Mouse (Mus musculus) left cerebral cortex, postnatal 25 days (tissue): ENCODE measurements around the gene Lrrtm4. TPM values are rescaled to one million over a fixed set of nuclear protein-coding genes. Genes with fewer than 3 reads are reported as not detected.

Source experiments
- DNase-seq, 2 experiments: peaks; one replicate each; pipeline ENCODE4 v3.0.0; 2022; ENCODE audit warnings: low spot score in 2 of 2, mixed read lengths in 1 of 2
- intact Hi-C: fragments of 180-260 bp; cut with DNase I; formaldehyde crosslinking; loops from one replicate; pipeline ENCODE4 v1.15.1; 2025
- total RNA-seq, 2 experiments: library from RNA; stranded (reverse); gene quantifications; 2 replicates each; pipeline ENCODE4 v1.2.3; 2021

The Lrrtm4 gene
- total RNA-seq, 2 experiments from 2014 or later, result 69.8 to 77.5 TPM

DNA sequence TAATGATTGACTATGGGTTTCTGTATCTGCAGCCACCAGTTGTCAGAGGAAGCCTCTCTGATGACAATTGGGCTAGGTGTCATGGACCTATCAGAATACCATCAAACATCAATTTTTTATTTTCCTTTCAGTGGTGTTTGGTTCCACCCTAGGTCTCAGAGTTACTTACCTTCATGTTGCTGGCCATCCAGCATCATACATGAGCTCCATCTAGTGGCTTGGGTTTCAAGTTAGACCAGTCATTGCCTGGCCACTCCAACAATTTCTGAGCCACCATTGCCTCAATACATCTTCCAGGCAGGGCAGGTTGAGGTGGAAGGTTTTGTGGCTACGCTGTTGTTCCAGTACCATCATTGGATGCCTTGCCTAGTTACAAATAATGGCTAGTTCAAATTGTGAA is 268.3 kb downstream of the Lrrtm4 start:
- intact Hi-C loops, result no loop called here
- no peak for DNase-seq

DNA sequence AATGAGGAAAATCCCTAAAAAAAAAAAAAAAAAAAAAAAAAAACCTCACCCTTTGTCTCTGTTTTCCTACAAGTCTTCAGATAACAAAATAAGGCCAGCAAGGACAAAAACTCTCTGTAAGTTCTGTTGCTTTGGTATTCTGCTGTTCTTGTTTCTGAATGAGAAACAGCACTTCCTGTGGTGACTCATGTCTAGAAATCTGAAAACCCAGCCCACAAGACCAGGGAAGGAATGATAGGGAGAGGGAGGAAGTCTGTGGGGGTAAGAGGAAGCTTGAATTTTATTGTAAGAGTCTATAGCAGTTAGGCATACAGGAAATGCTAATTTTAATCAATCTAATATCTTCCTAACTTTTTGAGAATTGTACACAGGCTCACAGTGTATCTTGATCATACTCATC is 283.2 kb downstream of the Lrrtm4 start:
- intact Hi-C loops, result no loop called here
- peak in 1 of 2 experiments; percentile 18 for DNase-seq

DNA sequence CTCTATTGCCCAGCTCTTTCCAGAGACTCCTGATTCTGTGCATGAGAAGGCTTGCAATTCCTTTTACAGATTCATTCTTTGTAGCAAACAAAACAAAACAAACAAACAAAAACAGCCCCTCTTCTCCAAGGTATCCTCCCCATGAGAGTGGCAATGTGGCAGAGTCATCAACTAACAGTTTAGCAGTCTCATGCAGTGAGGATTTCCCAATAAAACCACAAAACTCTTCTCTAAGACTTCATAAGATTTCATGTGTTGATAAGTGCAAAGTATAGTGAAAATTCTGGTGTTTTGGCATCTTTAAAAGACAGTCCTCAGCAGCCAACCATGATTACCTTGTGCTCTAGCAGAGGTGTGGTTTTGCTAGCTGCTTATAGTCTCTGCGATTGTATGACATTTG is 284.9 kb downstream of the Lrrtm4 start:
- intact Hi-C loops, result no loop called here
- DNase-seq, result no peak

DNA sequence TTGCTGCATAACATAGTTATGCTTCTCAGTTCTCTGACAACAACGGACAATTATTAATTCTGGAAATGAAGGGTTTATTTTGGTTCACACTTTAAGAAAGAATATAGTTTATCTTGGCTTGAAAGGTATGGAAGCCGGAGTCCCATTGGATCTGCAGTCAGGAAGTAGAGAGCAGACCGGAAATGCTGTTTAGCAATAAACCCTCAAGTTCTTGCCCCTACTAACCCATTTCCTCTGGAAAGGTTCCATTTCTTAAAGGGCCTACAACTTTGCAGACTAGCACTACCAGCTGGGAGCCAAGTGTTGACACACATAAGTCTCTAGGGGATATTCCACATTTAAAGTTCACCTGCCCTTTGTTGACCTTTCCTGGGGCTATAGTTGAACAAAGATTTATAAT is 309.7 kb downstream of the Lrrtm4 start:
- DNase-seq, result no peak
- intact Hi-C loops, result no loop called here

DNA sequence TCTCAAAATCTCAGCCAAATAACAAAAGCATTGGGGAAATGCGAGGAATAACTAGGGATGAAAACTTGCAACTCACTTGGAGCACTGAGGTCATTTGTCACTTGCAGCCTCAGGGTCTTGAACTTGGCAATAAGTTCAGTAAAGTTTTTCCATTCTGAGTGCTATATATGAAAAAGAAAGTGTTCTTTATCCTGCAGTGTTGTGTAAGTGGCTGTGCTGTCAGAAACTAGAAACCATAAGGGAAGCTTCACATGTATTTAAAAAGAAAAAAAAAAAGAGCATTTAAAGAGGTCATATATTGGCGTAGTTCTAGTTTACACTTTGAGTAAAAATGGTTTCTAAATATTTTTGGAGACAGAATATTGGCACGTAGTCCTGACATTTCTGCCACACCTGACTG is 313.1 kb downstream of the Lrrtm4 start:
- intact Hi-C loops, result no loop called here
- DNase-seq, result no peak

DNA sequence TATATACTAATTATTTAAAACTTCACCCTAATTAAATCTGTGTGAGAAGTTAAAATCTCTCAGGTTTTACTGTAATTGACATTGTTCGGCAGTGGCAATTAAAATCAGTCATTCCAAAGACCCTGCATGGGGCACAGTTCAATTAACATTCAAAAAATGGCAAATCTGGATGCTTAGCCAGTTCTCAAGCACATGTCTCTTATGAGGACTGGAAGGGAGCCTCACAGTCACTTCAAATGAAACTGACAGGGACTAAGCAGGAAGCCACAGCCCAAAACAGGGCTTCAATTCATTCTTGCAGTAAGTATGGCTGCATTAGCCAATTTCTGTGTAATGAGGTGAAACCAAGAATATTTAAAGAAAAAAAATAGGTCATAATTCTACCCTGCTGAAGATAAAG is 333.6 kb downstream of the Lrrtm4 start:
- intact Hi-C loops, result no loop called here
- no peak for DNase-seq

DNA sequence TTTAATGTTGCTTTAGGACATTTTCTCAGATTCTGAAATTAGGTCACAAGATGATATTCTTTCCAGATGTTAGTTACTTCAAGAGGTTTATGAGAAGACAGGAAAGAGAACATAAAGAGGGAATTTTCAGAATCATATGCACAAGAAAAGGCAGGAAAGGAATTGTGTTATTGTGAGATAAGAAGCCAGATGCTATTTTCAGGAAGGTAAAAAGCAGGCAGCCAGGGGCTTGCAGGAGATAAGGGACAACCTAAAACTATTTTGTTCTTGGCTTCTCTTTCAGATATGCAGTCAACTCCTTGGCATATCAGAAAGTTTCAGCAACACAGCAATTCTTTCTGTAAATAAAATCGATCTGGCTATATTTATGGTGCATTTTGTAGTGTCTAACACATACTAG is 338.4 kb downstream of the Lrrtm4 start:
- DNase-seq, result no peak
- intact Hi-C loops, result no loop called here

DNA sequence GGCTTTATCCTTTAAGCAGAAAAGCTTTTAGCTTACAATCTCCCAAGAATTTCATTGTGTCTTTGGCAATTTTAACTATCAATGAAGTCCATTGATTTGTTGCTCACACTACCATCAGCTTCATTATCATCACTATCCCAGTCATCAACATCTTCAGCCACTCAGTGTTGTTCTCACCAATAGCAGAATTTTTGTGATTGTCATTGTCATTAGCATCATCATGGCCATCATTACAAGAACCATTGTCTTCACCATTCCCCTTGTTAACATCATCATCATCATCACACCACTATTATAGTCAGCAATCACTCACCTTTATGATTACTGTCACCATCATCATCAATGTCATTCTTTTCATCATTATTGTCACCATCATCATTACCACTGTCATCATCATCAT is 344.9 kb downstream of the Lrrtm4 start:
- no peak for DNase-seq
- intact Hi-C loops, result no loop called here

DNA sequence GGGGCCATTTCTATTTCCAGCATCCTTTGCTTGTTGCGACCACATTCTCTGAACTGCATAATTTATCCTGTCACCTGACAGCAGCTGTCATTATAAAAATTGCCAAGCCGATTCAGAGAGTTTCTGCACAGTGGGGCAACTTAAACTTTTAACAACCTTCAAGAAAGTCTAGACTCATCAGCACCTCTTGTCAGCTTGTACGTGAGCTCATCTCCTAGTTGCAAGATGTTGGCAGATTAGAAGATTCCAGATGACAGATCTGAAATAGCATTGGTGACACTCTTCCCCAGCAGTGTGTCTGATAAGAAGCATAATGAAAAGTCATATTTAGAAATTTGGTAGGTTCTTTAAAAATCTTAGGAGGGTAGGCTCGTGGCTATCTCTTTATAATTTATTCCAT is 347.9 kb downstream of the Lrrtm4 start:
- intact Hi-C loops, result no loop called here
- no peak for DNase-seq

DNA sequence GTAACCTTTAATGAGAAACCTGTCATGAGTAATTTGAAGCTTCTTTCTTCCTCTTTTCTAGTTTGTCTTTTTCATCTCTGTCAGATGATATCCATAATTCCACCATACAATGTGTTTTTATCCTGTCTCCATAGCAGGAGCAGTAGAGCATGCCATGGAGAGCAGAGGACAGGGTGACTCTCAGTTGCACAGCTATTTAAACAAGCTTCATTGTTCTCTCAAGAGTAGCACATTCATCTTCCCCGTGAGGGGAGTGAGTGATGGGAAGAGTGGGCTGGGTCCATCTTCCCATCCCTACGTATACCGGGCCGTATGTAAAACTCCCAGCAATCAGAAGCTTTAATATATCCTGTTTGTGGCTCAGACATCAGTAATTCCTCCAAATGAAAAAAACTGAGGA is 370.9 kb downstream of the Lrrtm4 start:
- no peak for DNase-seq
- intact Hi-C loops, result no loop called here

DNA sequence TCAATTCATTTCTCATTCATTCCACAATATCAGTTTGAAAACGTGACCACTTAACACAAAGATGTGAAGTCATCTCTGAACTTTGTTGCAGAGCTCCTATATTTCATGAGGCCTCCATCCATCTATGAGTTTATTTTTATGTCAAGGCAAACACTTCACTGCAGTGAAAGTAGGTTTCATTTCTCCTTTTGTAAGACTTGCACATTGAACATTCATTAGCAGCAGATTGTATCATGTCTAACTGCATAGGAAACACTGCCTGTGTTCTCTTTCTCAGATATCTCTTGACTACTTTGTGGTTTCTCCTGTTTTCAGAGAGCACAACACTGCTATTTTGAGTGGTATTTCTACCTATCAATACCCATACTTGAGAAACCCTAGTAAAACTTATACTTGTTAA is 388.1 kb downstream of the Lrrtm4 start:
- DNase-seq, result no peak
- intact Hi-C loops, result no loop called here

DNA sequence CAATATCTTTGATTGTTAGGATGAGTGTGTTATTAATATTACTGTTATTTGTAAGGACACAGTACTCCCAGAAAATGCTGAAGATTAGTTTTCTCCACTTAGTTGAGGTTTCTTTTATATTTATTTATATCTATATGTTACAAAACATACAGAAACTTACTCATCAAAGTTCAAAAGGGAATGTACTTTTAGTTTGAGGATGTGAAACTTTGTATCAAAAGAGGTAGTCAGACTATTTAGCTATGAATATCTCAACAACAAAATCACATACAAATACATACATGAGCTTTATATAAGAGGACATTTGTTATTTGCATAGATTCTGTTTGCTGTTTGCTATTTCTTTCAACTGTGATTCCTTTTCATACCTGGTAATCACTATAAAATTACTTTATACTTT is 421.5 kb downstream of the Lrrtm4 start:
- intact Hi-C loops, result no loop called here
- DNase-seq, result no peak

DNA sequence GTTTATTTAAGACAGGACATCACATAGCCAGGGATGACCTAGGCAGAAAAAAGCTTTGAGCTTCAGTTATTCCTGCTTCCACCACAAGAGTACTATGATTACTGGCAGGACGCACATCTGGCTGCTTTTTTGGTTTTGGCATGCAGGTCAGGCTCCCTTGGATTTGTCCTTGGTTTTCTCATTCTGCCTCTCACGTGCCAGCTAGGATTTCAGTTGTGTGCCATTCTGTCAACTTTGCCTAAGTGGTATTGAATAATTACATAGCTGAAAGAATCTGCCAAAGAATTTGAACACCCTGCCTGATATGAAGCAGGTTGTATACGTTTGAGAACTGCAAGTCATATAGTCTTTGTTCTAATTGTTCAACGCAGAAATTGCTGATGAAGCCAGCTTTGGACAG is 451.9 kb downstream of the Lrrtm4 start:
- intact Hi-C loops, result no loop called here
- DNase-seq, result no peak

DNA sequence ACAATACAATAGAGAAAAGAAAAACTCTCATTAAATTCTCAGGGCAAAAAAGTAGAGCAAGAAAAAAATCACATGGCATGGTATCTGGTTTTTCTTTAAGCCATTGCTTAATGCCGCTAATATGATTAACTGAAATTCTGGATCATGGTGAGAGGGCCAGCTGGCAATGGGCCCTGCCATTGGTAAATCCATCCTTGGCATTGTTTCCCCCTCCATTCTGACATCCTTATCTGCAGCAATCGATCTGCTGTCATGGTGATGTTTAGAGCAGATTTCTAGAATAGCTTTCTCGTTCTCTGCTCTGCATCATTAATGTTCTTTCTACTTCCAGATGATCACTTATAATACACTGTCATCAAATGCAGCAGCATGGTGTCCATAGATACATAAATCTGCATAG is 457.5 kb downstream of the Lrrtm4 start:
- DNase-seq, result no peak
- intact Hi-C loops, result no loop called here

DNA sequence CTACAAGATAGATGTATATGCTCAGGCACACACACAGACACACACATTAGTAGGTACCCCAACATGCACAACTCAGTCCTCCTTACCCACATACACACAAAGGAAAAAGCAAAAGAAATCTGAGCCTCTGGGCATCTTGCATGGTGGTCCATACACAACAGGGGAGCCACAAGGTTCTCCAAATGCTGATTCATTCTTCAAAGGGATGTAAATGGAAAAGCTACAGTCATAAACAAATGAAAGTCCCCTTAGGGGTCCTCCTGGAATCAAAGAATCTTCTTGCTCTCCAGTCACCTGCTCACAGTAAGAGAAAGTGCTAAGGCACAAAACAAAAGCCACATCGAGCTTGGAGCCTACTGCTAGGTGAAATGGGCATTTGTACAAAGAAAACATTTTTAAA is 526.3 kb downstream of the Lrrtm4 start:
- no peak for DNase-seq
- intact Hi-C loops, result no loop called here

DNA sequence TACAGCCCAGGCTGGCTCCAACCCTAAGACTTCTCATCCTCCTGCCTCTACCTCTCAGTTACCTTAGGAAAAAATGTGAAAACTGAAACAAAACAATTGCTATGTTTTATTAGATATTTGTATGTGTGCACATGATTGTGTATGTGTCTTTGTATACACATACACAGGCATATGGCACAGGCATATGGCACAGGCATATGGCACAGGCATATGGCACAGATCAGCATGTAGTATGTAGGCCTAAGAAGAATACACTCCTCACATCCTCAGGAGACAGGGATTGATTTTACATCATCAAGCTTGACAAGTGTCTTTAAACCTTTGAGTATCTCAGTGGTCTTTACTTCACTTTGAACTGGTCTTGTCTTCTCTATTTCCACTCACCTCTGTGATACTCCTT is 531.2 kb downstream of the Lrrtm4 start:
- DNase-seq, result no peak
- intact Hi-C loops, result no loop called here

DNA sequence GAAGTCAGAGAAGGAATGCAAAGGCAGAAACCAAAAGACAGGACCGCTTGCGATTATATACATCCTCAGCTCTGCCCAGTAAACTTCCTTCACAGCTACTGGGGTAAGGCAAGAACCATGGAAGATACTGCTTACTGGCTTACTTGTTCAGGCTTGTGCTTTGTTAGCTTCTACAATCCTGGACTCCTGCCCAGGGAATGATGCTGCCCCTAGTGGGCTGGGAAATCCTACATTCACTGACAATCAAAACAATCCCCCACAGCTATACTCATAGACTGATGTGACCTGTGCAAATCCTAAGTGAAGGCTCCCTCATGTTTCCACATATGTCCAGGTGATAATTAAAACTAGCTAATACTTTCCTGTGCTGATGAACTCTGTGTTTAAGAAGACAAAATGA is 534.7 kb downstream of the Lrrtm4 start:
- intact Hi-C loops, result no loop called here
- DNase-seq, result no peak

DNA sequence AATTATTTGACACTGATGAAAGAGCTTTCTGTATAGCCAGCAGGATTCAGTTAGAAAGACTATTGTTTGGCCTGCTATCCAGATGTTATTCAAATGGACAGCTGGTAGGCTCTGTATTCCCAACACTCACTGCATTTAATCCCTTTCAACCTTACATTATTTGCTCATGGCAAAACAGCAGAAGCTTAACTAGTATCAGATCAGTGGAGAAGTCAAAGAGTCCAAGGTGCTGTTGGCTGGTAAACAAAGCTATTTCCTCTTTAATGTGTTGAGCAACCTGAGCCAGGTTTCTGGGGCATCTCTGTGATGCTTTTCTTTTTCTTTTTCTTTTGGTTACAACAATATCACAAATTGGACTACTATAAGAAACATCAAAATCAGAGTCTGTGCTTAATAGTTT is 536.3 kb downstream of the Lrrtm4 start:
- intact Hi-C loops, result no loop called here
- no peak for DNase-seq

DNA sequence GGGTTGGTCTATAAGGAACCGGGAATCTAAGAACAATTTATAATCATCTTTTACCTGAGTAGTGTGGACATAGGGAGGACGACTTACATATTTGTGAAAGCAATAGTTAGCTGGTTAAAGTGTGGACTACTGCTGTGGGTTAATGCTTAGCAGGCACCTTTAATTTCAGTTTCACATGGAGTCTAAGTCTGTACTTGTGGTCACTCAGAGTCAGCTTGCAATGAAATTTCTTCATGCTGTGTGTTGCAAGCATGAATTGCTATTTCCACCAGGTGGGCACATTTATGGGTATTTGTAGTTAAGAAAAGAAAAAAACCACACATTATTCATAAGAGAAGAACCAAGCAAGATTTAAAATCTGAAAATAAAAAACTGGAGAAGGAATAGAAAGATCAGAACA is 558.5 kb downstream of the Lrrtm4 start:
- intact Hi-C loops, result no loop called here
- no peak for DNase-seq

DNA sequence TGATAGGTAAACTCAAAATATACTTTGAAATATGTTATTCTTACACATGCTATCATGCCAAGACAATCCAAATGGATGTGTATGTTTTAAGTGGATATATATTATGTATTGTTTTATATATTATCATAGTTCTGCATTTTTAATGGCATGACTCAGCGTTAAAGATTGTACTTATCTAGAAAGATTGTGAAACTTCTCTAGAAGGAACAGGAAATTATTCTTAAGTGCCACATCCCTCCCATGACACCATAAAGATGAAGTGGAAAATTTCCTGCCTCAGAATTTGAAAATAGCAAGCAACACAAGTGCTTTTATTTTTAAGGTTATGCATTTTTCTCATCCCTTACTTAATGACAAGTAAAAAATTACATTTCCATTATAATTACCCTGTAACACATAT is 563.5 kb downstream of the Lrrtm4 start:
- no peak for DNase-seq
- intact Hi-C loops, result no loop called here

DNA sequence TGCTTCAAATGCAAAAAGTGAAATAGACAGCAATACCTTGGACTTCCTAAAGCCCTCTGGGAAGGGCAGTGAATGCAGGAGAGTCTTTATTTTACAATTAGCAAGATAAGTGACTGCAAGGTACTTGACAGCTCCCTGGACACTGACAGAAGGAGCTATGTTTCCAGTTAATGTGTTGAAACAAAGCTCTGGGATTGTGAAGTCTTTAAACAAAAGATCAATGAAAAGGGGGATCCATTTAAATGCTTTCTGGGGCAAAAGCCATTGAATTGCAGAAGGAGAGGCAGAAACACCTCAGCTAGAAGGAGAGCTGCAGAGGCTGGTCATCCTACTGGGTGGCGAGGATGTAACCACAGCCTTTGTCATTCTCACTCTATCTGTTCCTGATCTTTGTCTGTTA is 571.1 kb downstream of the Lrrtm4 start:
- no peak for DNase-seq

DNA sequence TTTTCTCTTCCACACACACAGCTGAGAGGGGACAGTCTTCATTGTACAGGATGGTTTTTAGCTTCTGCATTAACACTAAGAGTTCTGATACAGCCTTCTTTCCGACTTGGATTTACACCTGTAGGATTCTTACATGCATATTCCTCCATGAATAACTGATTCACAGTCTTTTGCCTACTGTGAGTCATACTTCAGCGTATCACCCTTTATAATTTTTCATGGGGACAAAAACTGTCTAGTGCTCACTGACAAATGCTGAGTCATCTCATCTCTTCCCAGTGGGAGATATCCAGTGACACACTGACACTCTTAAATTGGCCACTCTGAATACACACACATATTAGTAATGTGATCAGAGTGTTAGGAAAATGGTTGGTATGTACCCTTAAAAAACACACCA is 600.8 kb downstream of the Lrrtm4 start:
- intact Hi-C loops, result no loop called here

More for the DNA sequence above, 571.1 kb downstream of the Lrrtm4 start:
- intact Hi-C loops, result no loop called here

More for the DNA sequence above, 600.8 kb downstream of the Lrrtm4 start:
- peak in 1 of 2 experiments; percentile 26 for DNase-seq
